Mouse (Mus musculus): ENCODE measurements around the gene Wnt2b.

GRCm38 (mm10) chr3:104950926-104951325, 10.8 kb downstream of the Wnt2b start:
- TF ChIP-seq POLR2A (IDR thresholded peaks at IDR 0.05; ENCODE audit: borderline replicate concordance, low read depth, low read length) (no peak), CTCF (IDR thresholded peaks at IDR 0.05; ENCODE audit: low read depth, low read length) (no peak)
